Mouse (Mus musculus) adrenal gland, adult 2 months (tissue): ENCODE results near the gene Tekt5. TPM values are rescaled to one million over a fixed set of nuclear protein-coding genes. Genes with fewer than 3 reads are reported as not detected.

Source experiments
- DNase-seq: peaks from one replicate; pipeline ENCODE4 v3.0.0; 2021
- long read RNA-seq: library from polyadenylated mRNA; stranded (forward); transcript quantifications from one replicate; pipeline ENCODE4 v2.0.0, GENCODE M21; 2021
- polyA plus RNA-seq: library from polyadenylated mRNA; depleted of rRNA; stranded (reverse); fragments of >200 nt; gene quantifications from 2 replicates; pipeline ENCODE4 v1.2.3, GENCODE M21; 2012; rRNA removed
- total RNA-seq, 2 experiments: library from RNA; stranded (reverse); gene quantifications; 2 replicates each; pipeline ENCODE4 v1.2.3; 2021

The Tekt5 gene
- total RNA-seq (not detected), polyA plus RNA-seq (0.09 TPM in 1 of 2 replicates, not detected in the other)
- long read RNA-seq = 0 reads

DNA sequence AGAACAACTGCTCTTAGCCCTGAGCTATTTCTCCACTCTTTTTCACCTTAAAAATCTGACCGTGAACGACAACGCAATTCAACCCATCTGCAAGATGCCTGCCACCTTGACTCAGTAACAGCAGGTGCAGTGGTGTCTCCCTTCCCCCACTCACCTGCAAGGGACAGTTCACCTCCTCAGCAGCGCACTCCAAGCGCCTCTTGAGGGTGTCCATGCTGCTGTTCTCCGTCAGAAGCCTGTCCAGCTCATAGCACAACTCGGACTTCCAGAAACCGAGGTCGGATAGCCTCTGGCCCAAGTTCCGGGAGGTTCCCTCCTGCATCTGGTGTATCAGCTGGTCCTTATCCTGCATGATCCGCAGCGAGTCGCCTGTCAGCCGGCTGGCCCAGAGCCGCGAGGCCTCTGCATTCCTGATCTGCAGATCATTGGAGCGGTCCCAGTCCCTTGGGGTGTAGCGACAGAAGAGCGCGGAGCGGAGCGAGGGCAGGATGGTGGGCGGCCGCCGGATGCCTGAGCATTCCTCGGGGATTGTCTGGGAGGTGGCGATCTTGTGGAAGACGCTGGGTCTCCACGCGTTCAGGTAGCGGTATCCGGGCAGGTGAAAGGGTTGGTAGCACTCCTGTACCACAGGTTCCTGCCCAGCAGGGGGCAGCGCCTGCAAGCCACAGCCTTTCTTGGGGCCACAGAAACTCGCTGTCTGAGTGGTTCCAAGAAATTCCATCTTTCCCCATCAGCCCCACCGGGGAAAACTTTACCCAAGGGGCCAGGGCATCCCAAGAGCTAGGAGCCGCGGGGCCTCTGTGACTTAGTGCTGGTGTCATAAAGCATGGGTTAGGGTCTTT, at the start of gene Tekt5:
TSS of gene Tekt5 (minus strand) at position 792 of the 842 bp plus-strand sequence.
- DNase-seq = peak; percentile 57

DNA sequence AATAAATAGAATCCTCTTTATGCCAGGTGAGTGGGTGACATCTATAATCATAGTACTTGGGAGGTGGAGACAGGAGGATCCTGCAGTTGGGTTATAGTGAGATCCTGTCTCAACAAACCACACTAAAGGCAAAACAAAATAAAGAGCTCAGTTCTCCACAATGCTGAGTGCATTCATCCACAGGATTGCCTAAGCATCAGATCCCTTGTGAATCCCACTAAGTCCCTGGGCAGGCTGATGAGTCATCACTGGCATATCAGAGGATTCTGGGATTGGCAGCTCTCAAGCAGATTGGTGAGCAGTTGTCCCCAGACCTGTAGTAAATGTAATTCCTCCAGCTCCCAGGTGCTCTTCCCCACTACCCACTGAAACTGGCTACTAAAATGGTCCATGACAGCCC, 48.4 kb upstream of the Tekt5 start:
- no peak for DNase-seq

DNA sequence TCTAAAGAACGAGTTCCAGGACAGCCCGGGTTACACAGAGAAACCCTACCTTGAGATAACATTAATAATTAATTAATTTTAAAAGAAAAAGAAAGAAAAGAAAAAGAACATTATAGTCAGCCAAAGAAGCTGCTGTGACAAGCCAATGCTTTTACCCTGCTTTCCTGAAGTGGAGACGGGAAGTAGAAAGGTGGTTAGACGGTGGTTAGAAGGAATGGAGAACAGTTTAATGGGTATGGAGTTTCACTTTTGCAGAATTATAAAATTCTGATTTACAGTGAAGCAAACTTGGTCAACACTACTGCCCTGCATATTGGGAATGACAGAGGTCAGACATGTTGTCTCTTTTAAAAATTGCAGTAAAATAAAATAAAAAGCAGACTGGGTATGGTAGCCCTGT, 46.5 kb upstream of the Tekt5 start:
- DNase-seq = no peak

DNA sequence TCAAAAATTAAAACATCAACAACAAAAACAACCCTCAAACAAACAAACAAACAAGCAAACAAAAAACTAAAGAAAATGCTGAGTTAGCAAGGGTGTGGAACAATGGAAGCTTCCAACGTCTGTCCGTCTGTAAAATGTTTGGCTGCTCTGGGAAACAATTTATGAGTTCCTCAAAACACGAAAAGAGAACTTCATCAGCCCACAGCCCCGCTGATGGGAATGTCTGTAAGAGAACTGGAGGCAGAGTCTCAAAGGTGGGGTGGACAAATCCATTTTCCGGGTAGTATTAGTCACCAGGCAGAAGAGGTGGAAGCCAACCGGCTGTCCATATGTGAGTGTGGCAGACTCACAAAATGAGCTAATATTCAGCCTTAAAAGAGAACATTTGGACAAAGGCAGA, 46.0 kb upstream of the Tekt5 start:
- no peak for DNase-seq

DNA sequence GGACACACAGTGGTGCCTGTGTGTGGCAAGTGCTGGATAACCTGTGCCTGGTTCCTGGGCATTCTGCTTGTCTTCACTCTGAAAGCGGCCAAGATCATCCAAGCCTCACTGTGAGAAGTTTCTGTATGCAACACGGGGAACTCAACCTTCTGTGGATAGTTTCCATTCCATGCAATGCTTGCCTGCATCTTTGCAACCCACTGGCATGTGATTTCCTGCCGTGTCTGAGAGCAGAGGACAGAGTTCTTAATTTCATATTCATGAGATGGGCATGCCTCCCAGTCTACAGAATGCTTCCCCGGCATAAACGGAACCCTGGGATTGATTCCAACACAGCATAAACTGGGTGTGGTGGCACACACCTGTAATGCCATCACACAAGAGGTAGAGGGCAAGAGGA, 42.8 kb upstream of the Tekt5 start:
- DNase-seq = no peak

DNA sequence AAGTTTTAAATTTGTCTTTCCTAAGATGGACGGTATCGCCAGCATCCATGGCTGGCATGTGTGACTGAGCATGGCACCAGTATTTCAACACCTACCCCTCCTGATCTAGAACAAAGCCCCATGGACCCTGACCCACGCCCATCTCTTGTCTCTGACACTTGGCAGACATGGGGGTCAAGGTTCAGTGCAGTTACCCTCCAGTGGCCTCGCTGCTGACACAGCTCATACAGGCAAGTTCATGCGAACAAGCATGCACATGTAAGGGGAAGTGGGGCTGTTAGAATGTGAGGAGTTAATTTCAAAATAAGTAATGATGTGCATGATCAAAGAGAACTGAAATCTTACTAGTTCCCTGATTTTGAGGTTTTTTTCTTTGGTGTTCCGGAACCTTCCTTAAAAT, 40.9 kb upstream of the Tekt5 start:
- DNase-seq = no peak

DNA sequence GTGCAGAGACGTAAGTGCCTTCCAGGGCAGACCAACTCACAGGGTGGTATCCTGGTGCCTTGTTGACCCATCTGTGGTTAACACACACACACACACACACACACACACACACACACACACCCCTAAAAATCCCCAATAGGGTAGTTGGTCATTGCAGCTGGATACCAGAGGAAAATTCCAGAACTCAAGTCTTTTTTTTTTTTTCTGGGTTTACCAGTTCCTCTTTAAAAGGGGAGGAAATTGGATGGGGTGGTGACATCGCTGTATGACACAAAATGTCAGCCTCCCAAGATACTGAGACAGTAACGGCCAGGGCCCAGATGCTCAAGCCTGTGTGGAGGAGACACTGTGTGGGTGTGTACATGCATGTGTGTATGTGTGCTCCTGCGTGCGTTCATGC, 38.1 kb upstream of the Tekt5 start:
- DNase-seq = no peak

DNA sequence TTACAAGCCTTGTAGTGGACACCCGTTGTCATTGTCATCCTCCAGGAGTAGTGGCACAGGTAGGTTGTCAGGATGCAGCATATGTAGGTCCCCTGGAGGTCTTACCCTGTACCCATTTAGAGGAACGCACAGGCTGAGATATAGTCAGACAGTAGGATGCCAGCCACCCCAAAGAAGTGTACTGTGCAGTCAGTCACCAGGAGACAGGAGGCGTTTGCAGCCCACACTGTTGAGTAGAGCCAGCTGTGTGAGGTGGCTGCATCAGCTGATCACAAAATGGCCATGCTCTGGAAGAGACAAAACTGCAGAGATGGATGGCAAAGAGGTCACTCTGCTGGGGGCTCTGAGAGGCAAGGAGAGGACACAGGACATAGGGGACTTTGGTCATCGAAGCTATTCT, 37.1 kb upstream of the Tekt5 start:
- no peak for DNase-seq

DNA sequence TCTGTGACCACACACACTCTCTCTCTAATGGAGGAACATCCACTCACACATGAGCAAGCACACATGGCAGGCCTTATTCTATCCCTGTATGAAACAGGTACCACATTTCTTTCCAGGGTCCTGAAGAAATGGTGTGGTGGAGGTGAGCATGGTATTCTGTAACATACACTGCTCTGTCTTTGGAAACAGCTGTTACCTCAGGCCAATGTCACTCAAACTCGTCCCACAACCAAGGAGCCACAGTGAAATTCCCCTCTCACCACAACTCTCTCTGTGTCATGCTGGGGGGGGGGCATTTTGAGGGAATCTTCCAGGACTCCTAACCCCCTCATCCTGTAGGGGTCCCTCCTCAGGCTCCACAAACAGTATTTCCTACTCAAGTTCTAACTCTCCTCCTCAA, 36.6 kb upstream of the Tekt5 start:
- no peak for DNase-seq

DNA sequence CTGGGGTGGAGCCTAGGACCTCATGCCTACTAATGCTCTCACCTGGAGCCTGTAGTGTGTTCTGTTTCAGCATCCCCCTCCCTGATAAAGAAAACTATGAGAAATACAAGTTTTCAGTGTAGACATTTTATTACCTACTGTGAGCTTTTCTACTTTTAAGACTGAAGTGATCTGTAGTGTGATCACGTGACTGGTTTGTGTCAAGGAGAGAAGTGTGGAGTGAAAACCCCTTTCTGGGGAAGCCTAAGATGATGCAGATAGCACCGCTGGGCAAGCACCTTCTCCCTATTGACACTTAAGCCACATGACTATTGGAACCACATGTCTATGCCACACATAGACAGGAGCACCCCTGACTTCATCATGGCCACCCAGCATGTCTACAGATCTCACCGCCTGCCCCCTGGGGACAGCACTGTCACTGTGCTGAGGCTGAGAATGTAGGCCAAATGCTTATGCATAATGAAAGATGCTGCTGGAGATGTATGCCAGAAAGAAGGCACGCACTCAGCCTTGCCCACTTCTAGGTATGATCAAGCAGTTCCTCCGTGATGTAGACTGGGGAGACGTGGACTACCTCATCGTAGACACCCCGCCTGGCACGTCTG, 25.3 kb upstream of the Tekt5 start:
- DNase-seq = no peak

DNA sequence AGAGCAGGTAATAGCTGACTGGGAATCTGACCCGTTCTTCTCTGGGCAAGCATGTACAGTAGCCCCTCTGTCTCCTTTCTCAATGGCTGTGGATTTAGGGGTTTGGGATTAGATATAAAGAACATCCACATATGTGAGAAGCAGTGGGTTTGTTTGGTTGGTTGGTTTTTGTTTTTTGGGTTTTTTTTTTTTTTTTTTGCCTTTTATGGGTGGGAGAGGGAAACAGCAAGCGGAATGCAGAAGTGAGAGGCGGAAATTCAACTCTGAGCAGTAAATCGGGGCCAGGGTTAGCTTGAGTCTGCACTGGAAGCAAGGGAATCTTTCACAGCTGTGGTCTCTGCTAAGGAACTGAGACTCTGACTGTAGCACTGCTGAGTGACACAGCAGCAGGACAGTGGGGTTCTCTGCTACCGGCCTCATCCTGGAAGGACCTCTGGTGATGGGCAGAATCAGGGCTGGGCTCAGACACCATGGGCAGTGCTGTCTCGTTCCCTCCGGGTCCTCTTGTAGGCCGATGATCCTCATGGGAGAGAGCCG, 22.5 kb upstream of the Tekt5 start:
- DNase-seq = no peak

DNA sequence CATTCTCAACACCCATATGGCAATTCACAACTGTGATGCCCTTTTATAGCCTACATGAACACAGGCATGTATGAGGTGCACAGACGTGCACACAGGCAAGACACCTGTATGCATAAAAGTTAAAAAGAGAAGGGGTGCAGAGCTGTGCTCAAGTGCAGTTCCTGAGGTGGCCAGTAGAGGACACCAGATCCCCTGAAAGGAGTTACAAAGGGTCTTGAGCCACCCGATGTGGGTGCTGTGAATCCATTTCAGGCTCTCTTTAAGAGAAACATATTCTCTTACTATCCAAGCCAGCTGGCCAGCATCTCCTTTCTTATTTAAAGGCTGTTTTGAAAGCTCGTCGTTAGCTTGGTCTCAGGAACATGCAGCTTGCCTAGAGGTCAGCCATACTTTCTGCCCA, 21.6 kb upstream of the Tekt5 start:
- no peak for DNase-seq

DNA sequence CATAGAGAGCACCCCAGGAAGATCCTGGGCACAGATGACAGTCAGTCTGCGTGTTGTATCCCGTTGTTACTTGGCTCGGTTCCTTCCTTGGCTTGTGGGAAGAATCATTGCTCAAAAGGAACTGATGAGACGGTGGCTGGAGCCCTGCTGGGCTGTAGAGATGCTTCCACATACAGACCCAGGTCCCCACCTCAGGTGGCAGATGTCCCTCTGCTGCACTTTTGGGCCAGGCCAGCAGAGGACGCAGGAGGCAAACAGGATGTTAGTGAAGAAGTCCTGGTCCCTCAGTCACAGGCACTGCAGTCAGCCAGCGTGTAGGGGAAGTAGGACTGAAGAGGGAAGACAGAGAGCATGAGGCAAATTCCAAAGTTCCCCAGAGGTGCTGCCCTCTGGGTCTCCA, 20.7 kb upstream of the Tekt5 start:
- peak; percentile 24 for DNase-seq

DNA sequence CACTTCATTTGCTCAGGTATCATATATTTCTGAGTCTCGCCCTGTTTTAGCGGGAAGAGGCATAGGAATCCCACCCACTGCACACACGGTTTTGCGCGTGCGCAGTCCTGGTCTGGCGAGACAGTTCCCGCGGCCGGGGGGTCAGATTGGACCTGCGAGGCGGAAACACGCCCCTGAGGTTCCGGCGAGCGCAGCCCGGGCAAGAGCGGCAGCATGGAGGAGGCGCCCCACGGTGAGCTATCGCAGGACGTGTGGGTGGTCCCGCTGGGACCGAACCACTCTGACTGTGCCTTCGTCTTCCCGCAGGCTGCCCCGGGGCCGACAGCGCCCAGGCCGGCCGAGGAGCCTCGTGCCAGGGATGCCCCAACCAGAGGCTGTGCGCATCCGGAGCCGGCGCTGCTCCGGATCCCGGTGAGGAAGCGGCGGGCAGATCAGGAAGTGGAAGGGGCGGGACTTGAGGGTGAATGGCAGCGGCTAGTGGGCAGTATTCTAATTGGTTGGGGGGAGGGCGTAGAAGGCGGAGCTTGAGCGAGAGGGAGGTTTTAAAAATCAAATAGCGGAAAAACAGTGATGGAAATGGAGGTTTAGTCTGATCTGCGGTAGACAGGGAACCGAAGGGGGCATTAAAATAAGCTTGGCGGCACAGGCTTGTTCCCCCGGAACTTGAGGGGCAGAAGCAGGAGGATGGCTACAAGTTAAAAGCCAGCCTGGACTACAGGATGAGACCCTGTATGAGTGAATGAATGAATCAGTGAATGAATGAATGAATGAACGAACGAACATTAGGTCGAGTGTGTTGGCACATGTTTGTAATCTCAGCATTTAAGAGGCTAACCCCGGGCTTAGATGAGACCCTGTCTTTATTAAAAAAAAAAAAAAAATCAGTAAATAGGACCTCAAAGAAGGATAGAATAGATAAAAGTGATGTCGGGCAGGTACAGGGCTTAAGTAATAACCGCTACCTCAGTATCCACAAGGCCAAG, 16.8 kb upstream of the Tekt5 start, which contains the start of gene Nubp1:
TSS of gene Nubp1 (plus strand) at position 185 of the 983 bp plus-strand sequence.
- peak; percentile 96 for DNase-seq

DNA sequence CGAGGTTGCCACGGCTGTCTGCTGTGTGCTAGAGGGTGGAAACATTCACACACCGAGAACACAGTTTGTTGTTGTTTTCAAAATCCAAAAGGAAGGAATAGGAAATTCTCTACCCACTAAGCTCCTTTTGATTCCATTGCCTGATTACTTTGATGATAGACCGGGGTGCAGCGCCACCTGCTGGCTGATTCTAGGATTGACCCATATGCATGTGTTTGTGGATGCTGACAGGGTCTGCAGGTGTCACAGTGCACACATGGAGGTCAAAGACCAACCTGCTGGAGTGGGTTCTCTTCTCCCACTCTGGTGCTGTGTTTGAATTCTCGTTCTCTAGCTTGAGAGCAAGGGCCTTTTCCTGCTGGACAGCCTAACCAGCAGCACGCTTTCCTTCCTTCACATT, 3.9 kb upstream of the Tekt5 start:
- DNase-seq = peak; percentile 77

DNA sequence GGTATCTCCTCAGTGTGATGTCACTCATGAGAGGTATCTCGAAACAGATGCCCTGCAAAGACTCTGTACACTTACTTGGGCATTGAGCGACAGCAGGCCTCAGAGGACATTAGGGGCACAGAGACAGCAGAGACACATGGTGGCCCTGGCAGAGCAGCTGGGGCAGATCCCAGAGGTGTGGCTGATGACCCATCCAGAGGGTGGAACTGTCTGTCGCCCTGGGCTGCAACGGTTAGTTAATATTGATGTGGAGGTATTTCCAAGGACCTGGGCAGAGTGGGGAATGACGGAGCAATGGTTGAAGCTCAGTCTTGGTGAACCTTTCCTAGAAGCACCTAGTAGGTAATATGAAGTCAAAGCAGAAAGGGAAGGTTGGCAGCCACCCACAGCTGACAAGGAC, 3.5 kb upstream of the Tekt5 start:
- no peak for DNase-seq

DNA sequence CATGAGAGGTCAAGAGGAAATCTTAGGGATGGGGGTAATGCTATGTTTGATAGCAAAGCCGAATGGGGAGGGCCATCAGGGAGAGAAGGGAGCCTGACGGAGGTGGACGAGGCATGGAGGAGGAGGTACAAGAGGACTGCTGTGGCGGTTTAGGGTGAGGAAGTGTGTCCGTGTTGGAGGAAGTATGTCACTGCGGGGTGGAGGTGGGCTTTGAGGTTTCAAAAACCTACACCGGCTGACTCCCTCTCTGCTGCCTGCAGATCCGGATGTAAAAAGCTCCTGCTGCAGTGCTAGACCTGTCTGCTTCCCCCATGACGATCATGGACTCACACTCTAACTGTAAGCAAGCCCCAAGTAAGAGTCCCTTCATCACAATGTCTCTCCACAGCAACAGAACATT, 2.7 kb downstream of the Tekt5 start:
- DNase-seq = no peak

DNA sequence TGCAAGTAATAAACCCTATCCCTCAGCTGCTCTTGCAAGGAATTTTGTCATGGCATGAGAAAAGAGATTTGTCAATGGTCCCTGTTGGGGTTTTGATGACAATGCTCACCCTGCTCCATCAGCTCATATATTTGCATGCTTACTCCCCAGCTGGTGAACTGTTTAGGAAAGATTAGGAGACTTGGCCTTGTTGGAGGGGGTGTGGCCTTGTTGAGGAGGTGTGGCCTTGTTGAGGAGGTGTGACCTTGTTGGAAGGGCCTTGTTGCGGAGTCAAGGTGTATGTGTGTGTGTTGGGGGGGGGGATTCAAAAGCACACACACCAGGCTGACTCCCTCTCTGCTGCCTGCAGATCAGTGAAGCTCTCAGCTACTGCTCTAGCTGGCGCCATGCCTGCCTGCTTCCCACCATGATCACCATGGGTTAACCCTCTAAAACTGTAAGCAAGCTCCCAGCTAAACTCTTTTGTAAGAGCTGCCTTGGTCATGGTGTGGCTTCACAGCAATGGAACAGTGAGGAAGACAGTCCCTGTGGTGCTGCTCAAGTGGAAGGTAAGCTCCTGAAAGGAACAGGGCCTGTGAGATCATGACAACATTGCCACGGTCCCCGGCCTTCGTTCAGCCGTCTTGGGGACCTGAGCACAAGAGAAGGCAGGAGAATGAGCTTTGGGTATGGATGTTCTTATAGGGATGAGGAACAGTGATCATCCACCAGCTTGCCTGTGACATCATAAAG, 6.5 kb downstream of the Tekt5 start:
- DNase-seq = no peak

DNA sequence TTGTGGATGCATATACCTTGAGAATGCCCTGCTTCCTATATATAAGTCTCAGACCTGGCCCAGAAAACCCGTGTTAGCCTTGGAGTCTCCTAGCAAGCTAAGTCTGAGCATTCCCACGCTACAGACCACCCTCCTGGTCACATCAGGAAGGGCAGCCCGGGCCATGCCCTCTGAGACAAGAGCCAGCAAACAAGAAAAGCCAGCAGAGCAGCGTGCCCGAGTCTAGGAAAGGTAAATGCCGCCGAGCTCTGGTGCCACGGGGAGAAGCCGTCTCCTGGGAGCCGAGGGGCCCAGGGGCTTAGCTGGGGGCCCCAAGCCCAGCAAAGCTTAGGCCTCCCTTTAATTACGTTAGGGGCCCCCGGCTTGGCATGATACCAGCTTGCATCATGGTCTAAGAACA, 10.0 kb downstream of the Tekt5 start:
- DNase-seq = no peak

DNA sequence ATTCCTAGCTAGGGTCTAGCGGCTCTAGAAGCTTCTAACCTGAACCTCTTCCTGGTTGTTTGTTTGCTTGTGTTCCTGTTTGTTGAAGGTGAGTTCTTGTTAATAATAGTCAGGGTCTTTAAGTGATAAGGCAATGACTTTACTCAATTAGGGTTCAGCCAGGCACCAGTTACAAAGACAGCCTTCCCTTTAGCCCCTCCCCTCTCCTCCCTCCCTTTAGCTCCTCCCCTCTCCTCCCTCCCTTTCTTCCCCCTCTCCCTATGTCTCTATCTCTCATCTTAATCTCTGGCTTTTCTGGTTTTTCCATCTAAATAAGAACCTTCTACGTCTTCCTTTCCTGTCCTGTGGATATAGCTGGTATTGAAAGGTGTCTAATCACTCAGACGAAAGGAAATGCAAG, 10.7 kb downstream of the Tekt5 start:
- DNase-seq = no peak

DNA sequence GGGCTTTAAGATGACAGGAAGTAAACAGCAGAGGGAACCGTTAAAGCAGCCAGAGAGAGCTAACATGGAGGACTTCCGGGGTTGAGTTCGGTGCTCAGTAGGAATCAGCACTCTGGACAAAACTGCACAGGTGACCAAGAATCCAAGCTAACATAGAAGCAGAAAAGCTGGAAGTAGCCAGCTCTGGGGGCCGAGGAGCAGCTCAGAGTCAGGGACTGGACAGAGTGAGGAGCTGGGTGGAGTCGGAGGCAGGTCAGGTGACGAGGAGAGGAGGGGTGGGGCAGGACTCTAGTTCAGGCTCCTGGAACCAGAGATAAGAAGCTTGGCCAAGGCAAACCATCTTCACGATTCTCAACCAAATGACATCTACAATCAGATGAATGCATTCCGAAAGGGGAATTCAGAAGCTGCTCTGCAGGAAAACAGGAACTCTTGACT, 11.2 kb downstream of the Tekt5 start:
- DNase-seq = peak; percentile 23
